Mouse (Mus musculus) adrenal gland, adult 10 weeks (tissue): ENCODE measurements around the gene Exosc5. TPM values are rescaled to one million over a fixed set of nuclear protein-coding genes. Genes with fewer than 3 reads are reported as not detected.

Source experiments
- polyA plus RNA-seq: library from polyadenylated mRNA; stranded (reverse); fragments of 350-450 nt; fragmentation: Illumina TruSeq; extraction: RNeasy Lipid Tissue Mini Kit (QIAGEN cat#74804); gene quantifications from one replicate; pipeline ENCODE4 v1.2.3, GENCODE M21; 2014; ENCODE audit warnings: low read depth, low replicate concordance

The Exosc5 gene
- polyA plus RNA-seq = 0.29 TPM

DNA sequence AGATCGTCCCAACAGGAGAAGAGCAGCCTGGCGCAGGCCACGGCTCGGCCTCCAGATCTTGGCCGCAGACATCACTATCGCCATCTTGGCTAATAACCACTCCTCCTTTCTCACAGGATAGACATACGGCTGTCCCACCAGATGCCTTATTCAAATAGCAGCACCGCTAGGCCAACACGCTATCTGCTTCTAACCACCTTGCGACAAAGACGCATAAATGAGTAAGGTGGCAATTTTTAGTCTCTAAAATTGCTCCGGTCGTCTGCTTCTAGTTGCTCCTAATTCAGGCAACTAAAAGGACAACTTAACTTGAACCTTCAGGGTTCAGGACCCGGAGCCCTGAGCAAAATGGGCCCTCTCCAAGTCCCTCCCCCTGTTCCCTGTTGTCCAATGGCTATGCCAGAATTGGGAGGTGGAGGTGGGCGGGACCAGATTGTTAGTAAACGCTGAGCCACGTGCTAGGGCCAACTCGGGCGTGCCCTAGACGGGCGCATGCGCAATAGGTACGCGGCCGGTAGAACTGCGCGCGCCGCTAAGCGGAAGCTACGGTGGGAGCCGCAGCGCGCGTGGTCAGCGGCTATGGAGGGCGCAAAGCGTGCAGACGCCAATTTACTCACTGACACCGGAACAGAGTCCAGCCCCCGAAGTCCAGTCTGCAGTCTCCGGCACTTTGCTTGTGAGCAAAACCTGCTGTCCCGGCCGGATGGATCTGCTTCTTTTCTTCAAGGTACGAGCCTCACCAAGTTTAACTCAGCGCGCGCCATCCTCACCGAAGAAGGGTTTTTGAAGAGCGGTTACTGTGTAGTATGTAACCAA lies at the start of gene Exosc5, which contains the start of gene Bckdha:
Gene Exosc5 (plus strand): TSS at position 508 of the 816 bp plus-strand sequence.
Gene Bckdha (minus strand): TSS at position 325 of the 816 bp plus-strand sequence.

DNA sequence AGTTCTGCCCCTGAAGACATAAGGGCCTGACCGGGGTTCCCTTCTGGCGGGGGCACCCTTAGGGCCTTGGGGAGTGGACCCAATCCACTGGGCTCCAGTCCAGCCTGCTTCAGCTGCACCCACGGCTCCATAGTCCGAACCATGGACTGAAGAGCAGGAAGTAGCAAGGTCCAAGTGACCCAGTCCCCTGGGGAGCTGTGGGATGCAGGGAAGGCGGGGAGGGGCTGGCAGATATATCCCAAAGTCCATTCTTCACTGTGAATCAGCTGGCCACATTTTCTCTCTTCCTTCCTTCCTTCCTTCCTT lies 43.3 kb upstream of the Exosc5 start, which contains the start of gene Erich4:
Gene Erich4 (minus strand): TSS at position 187 of the 306 bp plus-strand sequence.

DNA sequence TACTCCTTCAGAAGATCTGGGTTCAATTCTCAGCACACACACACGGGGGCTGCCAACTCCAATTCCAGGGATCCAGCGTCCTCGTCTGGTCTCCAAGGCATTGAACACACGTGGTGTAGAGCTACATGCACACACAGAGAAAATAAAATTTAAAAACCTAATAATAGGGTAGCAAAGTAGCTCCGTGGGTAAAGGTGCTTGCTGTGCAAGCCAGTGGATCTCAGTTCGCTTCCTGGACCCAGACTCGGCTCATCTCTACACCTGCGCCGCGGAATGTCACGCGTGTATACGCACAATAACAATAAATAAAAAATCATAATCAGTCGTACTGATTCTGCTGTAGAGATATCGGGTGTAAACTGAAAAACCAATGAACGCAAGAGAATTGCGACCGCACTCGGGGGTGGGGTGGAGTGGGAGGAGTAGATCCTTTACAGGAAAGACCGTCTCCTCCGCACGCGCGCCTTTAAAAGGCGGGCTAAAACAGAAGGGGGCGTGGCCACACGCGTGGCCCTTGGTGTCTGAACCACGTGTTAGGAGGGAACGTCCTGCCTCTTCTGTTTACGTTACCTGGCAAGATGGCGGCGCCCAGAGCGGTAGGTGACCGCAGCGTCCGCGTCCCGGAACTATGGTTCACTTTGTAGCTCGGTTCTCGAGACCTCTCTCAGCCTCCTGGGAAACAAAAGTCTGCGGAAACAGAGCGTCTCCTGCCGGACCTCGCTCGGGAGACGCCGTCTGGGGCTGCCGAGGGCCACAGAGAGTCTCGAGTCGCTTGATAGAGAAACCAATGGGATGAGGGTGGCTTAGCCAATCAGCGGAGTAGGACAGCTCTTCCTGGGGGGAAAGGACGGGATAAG lies 39.9 kb upstream of the Exosc5 start, which contains the start of gene Dmac2:
Gene Dmac2 (plus strand): TSS at position 550 of the 857 bp plus-strand sequence.

DNA sequence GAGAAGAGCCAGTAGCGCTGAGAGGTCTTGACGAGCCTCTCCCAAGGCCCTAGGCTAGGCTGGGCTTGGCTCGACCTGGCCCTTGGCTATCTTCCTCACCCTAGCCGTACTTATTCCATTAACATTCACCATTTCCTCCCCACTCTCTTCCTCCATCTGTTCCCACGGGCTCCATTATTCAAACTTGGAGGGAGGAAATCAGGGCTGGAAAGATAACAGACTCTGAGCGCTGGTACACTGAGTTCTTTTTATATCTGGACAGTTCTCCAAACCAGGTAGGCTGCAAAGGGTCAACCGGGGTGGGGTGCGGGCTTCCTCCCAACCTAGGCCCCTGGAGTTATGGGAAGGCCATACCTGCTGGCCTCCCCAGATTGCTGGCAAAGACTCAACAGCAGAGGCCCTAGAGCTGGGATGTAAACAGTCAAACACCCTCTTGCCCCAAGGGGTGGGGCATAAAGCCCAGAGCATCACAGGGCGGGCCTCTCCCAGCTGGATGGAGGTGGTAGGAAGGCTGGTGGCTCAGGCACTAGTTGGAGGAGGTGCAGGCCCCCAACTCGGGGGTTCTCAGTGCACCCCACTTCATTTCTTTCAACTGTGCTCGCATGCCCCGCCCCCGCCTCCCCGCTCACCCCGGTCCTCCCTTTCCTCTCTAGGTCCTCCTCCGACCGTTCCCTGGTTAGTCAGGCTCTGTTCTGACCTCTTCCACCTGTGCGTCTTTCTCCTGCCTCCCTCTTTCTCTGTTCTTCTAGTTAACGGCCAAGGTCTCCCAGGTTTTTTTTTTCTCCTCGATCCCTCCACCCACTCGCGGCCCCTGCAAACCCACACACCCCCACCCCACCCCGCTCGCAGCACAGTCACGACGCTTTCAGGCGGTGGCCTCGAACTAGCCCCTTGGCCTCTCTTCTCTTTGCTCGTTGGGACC lies 32.2 kb upstream of the Exosc5 start, which contains the start of gene B3gnt8:
Gene B3gnt8 (plus strand): TSS at position 146 of the 922 bp plus-strand sequence.

DNA sequence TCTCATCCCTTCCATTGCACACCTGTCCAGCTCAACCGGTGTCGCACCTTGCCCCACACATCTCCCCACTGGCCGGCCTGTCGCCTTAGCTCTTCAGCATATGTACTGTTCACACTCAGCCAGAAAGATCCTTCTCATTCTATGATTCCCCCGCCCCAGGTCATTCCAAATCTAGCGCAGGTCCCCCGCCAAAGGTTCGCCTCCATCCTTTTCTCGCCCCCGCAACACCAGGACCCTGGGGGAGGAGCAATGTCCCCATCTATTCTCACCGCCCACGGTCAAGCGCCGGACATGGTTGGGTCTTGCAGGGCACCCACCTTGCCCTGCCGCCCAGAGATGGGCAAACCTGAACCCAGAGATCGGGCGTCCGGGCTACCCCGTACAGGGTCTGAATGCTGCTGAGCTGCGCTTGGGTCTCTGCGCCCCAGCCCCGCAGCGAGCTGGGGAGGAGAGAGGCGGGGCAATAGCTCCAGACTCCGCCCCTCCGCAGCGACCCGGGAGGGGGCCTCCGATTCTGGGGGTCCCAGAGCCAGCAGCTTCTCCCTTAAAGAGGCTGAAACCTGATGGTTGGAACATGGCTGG lies 15.8 kb downstream of the Exosc5 start, which contains the start of gene Tmem91:
Gene Tmem91 (minus strand): TSS at position 448 of the 582 bp plus-strand sequence.

DNA sequence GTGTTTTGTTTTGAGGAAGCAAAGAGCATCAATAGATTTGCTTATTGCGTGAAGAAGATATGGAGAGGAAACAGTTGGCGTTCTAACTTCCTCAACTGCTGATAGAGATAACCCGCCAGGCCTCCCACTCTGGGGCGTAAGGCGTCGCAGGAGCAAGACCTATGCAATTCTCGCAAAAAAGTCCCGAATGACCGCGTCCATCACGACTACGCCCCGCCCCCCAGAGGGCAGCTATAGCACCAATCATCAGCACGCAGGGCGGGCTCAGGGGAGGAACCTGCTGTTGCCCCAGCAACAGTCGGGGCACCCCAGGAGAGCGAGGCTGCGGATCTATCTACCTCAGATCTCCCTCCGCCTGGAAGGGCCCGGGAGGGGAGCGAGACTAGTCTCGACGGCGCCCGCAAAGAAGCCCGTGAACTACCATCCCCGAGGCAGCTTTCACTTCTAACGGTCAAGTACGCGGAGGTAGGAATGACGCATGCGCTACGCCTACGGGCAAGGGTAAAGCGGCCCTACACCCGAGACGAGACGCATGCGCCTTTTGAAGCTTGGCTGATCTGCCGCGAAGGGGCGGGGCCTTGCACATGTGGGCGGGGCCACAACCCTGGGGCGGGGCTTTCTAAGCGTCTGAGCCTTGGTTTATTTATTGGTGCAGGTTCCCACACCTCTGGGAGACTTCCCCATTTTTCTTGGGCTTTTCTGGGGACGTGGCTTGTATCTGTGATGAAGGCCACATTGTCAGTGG lies 21.7 kb downstream of the Exosc5 start, which contains the start of gene B9d2:
Gene B9d2 (plus strand): TSS at position 267 of the 745 bp plus-strand sequence.

DNA sequence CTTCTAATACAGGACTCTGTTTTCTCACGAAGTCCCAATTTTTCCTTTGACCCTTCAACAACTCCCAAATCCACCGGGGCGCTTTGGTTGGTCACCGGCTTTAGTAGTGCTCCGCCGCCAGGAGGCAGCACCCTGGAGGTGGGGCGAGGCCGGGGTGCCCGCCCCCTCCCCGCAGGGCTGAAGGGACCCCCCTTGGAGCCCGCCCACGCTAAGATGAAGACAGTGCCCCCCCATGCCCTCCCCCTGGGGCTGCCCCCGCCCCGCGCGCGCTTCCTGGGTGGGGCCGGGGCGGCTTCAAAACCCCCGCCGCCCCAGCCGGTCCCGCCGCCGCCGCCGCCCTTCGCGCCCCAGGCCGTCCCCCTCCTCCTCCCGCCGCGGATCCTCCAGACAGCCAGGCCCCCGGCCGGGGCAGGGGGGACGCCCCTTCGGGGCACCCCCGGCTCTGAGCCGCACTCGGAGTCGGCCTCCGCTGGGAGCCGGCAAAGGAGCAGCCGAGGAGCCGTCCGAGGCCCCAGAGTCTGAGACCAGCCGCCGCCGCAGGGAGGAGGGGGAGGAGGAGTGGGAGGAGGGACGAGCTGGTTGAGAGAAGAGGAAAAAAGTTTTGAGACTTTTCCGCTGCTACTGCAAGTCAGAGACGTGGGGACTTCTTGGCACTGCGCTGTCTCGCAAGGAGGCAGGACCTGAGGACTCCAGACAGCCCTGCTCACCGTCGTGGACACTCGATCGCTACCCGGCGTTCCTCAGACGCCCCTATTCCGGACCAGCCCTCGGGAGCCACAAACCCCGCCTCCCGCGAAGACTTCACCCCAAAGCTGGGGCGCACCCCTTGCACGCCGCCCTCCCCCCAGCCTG lies 27.9 kb downstream of the Exosc5 start, which contains the start of gene Tgfb1:
Gene Tgfb1 (plus strand): TSS at position 323 of the 852 bp plus-strand sequence.

DNA sequence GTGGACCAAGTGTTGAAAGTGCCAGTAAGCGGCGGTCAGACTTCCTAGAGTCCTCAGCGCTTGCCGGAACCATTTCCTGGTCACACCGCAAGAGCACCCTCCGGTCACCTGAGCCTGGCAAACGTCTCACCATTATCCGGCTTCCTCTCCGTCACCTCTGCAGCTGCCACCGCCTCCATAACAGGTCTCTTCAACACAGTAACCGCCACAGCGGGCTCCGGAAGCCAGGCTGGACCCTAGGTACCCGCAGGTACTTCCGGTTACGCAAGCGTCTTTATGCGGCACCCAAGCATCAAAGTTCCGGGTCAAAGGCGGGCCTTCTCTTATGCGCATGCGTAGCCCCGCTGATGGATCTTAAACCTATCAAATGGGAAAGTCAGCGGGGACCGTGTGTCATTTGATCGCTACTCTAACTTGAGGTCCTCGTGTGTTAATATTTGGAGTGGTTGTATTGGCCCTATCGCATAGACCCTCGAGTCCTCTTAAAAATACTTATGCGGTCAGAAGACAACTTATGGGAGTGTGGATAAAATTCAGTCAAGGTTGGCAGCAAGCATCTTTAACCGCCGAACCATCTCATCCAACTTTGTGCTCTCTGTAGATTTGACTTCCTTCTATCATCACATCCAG lies 59.9 kb downstream of the Exosc5 start, which contains the start of gene Ccdc97:
Gene Ccdc97 (minus strand): TSS at position 301 of the 630 bp plus-strand sequence.

Other genes with a start within 250 kb of the Exosc5 start
- gene Cxcl17, start 246.3 kb upstream of the Exosc5 start, polyA plus RNA-seq = not detected
- gene Ceacam1, start 181.6 kb upstream of the Exosc5 start, polyA plus RNA-seq = 69.6 TPM
- gene Ceacam2, start 119.3 kb upstream of the Exosc5 start, polyA plus RNA-seq = not detected
- not detected for gene Erich4, start 43.3 kb upstream of the Exosc5 start, polyA plus RNA-seq
- 10.8 TPM for gene Dmac2, start 39.8 kb upstream of the Exosc5 start, polyA plus RNA-seq
- not detected for gene B3gnt8, start 32.5 kb upstream of the Exosc5 start, polyA plus RNA-seq
- not detected for gene Bckdha, start 183 bp upstream of the Exosc5 start, polyA plus RNA-seq
- not detected for gene Tmem91, start 16.0 kb downstream of the Exosc5 start, polyA plus RNA-seq
- not detected for gene B9d2, start 21.6 kb downstream of the Exosc5 start, polyA plus RNA-seq
- 3.4 TPM for gene Tgfb1, start 27.8 kb downstream of the Exosc5 start, polyA plus RNA-seq
- 2.7 TPM for gene Ccdc97, start 59.9 kb downstream of the Exosc5 start, polyA plus RNA-seq
- 34.8 TPM for gene Hnrnpul1, start 95.6 kb downstream of the Exosc5 start, polyA plus RNA-seq
- 26.1 TPM for gene Axl, start 129.5 kb downstream of the Exosc5 start, polyA plus RNA-seq
- gene Cyp2s1, start 157.7 kb downstream of the Exosc5 start, polyA plus RNA-seq = 0.17 TPM
- 4.7 TPM for gene Cyp2b10, start 238.5 kb downstream of the Exosc5 start, polyA plus RNA-seq